Mouse (Mus musculus): ENCODE results near the gene Mapk3.

The Mapk3 gene

DNA sequence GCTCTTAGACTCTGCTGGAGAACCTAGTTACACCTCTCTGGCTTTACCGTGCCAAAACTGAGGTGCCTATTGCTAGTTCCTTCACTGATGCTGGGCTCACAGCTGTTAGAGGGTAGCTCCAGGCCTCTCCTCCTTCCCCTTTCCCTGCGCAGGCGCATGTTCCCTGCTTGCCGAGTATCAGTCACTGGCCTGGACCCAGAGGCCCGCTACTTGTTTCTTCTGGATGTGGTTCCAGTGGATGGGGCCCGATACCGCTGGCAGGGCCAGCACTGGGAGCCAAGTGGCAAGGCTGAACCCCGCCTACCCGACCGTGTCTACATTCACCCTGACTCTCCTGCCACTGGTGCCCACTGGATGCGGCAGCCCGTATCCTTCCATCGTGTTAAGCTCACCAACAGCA, 23.3 kb downstream of the Mapk3 start:
- in situ Hi-C loops (cut with MboI, MseI): no loop called here

DNA sequence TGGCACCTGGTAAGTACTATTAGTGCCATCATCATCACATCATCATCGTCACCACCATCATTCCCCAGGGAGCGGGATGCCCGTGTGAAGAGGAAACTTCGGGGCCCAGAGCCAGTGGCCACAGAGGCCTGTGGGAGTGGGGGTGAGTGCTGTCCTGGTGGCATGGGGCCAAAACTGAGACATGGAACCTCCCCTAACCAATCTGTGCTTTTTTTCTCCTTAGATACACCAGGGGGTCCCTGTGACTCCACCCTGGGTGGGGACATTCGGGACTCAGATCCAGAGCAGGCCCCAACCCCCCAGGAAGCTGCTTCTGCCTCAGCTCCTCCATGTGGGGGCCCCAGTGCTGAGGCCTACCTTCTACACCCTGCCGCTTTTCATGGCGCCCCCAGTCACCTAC, 25.1 kb downstream of the Mapk3 start:
- in situ Hi-C loops (cut with MboI, MseI): no loop called here

DNA sequence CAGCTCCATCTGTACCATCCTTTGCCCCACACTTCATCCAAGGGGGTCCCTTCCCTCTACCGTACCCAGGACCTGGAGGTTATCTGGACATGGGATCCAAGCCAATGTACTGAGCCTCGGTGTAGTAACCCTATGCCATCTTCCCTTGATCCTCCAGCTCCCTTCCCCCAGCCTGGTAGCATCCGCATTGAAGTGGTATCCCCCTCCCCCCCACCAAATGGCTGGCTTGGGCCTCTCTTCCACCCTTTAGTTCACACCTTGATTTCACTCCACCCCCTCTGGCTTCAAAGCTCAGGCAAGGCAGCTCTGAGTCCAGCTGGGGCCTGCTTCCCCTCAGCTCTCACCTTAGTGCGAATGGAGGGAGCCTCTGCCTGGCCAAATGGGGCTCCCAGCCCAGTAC, 25.7 kb downstream of the Mapk3 start:
- in situ Hi-C loops (cut with MboI, MseI): no loop called here

DNA sequence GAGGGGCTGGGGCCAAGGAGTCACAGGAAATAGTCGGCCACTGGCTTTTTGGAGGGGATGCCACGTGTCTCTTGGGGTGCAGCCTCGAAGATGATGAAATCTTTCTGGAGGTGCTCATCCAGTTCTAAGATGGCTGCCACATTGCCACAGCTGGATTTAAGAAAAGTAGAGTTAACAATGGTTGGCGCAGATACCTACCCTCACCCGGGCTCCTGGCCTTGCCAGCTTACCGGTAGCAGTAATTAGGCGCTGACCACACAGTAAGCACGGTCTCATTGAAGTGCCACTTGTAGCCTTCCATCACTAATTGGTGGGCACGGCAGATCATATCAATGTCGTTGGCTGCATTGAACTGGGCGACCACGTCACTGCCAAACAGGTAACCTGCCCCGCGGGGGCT, 26.7 kb downstream of the Mapk3 start:
- in situ Hi-C loops (cut with MboI, MseI): no loop called here

DNA sequence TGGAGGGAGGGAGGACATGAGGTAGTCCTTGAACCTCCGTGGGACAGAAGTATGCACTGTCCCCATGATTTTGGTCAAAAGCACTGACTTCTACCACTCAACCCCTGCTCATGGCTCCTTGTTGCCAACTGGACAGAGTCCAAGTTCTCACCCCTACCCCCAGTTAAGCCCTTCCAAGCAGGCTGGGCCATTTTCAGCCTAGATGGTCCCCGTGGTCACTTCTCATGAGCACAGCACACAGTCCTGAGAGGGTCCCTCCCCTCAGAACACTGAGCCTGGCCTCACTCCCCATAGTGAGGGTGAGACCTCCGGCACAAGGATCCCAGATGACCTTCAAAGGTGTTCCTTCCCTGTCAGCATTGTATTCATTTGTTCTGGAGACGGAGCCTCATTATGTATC, 29.7 kb downstream of the Mapk3 start:
- in situ Hi-C loops (cut with MboI, MseI): no loop called here

DNA sequence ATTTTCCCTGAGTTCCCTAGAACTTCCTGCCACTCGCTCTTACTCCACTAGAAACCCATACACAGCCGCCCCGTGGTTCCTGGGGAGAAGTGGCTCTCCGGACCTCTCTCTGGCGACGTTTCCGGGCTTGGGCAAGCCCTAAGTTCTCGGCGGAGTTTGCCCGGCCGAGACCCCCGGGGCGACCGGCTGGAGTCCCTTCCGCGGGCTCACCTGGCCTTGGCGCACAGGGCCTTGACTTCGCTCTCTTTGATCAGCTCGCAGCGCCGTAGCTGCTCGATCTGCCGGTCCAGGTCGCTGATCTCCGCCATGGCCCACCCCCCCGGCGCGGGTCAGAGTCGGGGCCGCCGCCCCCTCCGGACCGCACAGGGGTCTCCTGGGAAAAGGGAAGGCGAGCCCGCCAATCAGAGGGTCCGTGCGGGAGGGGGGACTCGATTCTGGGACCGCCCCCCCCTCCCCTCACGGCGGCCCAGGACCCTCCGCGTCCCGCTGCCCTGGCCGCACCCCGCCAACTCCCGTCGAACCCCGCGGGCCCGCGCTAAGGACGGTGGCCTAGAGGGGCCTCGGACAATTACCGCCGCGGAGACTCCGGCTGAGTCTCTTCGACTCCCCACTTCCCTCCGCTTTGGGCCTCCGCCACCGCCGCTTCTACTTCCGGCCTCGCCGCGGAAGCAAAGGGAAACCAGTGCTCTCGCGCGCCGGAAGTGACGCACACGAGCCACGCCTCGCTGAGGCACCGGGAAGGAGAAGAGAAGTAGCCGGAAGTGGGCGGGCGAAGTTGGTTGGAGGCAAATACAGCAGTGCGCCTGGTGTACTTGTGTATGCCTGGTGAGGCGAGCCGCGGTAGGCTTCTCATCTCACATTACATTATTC, 32.7 kb downstream of the Mapk3 start, which contains the start of gene Ppp4c:
Ppp4c (minus strand) TSS at position 646 of the 870 bp plus-strand sequence.
- in situ Hi-C loops (cut with MboI, MseI): loop anchor here (10.0 kb wide), 1 partner anchor 957 kb away; no protein-coding TSS in a partner anchor

DNA sequence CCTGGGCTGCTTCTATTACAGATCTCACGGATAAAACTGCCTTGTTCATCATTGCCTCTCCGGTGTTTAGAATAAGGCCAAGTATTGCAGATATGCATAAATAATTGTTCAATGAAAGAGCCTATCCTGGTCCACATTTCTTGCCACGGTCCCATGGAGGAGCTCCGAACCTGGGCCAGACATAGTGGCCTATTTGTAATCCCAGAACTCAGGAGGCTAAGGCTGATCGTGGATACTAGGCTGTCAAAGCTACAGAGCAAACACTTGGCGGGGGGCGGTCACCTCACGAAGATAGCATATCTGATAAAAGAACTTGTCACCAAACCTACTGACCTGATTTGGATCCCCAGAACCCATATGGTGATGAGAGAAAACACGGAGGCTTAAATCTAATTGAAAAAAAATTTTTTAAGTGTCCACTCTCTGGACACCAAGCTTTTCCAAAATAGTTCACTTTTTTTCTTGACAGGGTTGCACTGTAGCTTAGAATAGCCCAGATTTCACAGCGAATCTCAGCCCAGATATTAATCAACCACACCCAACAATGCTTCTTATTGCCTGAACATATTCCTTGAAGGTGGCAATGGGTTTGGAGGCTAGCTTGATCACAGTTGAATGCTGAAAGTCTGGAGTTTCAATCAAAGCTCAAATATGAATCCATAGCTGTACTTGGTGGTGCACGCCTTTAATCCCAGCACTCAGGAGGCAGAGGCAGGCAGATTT, 33.5 kb downstream of the Mapk3 start:
- in situ Hi-C loops (cut with MboI, MseI): loop anchor here (10.0 kb wide), 1 partner anchor 958 kb away; no protein-coding TSS in a partner anchor

DNA sequence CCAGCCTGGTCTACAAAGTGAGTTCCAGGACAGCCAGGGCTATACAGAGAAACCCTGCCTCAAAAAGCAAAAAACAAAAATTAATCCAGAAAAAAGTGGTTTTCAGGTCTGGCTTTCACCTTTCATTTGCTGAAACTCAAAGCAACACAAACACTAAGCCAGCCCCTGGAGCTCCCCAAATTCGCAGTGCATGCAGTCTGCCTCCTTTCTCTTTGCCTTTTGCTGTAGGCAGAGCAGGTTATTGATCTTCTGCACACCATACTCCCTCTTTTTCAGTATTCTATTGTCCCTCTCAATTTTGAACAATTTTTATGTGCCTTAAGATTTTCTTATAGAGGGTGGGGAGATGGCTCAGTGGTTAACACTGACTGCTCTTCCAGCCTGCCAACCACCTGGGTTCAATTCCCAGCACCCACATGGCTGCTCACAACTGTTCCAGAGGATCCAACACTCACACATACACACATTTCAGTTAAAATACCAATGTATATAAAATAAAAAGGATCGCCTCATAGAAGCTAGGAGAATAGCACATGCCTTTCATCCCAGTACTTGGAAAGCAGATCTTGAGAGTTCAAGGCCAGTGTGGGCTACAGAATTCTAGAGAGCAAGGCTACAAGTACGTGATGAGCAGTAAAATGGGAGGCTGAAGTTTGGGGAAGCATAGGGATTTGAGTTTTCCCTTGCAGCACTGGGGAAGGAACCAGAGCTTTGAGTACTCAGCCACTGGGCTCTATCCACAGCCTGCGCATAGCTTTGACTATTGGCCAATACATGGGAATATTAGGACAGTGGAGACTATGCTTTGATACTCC, 34.3 kb downstream of the Mapk3 start:
- in situ Hi-C loops (cut with MboI, MseI): loop anchor here (10.0 kb wide), 1 partner anchor 959 kb away; no protein-coding TSS in a partner anchor

DNA sequence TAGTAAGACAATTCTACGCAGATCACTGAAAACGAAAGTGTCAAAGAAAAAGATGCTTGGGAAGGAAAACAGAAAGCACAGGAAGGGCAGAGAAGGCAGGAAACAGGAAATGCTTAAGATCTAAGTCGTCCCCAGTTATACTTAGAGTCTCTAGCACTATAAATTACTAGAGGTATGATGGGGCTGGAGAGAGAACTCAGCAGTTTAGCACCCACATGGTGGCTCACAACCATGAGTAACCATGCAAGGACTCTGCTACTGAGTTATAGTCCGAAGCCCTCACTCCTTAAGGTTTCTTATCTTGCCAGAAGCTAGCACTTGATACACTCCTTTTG, 34.8 kb downstream of the Mapk3 start:
- in situ Hi-C loops (cut with MboI, MseI): loop anchor here (10.0 kb wide), 1 partner anchor 959 kb away; no protein-coding TSS in a partner anchor

DNA sequence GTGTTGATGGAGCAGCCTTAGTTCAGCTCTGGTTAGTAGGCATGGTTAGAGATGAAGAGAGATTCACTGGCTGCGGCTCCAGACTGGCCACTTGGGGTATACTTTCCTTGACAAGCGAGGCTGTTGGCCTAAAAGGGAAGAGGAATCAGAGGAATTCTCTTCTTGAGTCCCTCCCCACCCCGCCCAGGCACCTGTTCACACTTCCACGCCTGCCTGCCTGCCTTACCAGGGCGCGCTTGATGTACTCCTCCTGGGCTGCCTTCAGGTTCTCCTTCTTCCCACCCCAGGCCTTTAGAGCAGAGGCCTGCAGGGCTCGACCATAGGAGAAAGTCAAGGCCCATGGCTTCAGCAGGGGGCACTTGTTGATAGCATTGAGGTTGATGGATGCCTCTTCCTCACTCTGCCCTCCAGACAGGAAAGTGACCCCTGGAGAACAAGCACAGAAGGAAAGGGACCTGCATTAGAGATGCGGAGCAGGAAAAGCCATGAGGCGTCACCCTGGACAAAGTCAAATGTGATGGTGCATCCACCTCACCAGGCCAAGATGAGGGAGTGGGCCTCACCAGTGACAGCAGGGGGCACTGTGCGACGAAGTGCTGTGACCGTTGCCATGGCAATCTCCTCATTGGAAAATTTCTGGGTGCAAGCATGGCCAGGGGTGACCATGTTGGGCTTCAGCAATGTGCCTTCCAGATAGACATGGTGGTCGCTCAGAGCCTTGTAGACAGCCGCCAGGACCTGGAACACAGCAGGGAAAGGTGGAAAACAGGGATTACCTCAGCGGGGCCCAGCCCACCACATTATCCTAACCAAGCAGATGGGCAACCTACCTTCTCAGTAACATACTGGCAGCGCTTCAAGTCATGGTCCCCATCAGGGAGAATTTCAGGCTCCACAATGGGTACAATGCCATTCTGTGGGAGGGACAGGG, 36.3 kb downstream of the Mapk3 start:
- in situ Hi-C loops (cut with MboI, MseI): loop anchor here (10.0 kb wide), 1 partner anchor 961 kb away; no protein-coding TSS in a partner anchor

DNA sequence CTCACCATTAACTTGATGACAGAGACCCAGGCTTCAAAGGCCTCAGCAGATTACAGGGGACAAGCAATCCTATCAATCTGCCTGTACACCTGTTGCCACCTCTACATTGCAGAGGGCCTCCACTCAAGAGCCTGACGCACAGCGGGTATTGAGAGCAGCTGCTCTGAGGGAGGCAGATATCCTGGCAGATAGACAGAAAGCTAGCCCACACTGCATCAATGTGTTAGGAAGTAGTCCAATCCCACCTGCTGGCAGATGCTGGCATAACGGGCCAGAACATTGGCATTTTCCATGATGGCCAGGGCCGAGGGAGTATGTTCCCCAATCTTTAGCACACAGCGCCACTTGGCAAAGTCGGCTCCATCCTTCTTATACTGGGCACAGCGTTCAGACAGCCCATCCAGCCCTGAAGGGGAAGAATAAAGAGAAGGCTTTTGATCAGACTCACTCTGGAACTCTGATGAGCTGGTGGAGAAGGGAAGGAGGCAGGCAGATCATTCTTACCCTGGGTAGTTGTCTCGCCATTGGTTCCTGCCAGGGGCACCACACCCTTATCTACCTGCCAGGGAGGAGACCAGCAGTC, 37.0 kb downstream of the Mapk3 start:
- in situ Hi-C loops (cut with MboI, MseI): loop anchor here (10.0 kb wide), 1 partner anchor 962 kb away; no protein-coding TSS in a partner anchor

DNA sequence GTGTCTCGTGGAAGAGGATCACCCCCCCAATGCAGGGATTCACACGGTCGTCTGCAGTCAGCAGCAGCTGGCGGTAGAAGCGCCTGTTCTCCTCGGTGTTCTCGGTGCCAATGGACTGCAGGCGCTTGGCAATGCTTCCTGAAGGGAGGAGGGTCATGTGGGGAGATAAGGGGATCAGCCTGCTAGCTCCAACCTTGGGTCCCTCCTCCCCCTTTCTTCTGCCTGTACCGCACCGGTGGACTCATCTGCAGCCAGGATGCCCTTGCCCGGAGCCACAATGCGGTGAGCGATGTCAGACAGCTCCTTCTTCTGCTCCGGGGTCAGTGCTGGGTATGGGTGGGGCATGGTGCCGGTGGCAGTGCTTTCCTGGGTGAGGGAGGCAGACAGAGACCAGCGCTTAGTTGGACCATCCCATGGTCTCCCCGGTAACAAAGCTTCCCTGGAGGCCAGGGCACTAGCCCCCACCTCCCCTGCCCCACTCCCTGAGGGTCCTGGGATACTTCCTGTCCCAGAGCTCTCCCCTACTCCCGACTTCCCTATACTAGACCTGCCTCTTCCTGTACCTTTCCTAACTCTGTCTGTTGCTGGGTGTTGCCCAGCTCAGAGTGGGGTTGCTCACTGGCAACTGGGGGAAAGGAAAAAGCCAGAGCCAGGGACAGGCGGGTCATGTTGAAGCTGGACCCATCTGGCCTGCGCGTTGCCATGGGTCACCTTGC, 38.2 kb downstream of the Mapk3 start, which contains the start of gene Fam57b:
Fam57b (plus strand) TSS at position 258 of the 716 bp plus-strand sequence.
- in situ Hi-C loops (cut with MboI, MseI): loop anchor here (10.0 kb wide), 1 partner anchor 963 kb away; no protein-coding TSS in a partner anchor

DNA sequence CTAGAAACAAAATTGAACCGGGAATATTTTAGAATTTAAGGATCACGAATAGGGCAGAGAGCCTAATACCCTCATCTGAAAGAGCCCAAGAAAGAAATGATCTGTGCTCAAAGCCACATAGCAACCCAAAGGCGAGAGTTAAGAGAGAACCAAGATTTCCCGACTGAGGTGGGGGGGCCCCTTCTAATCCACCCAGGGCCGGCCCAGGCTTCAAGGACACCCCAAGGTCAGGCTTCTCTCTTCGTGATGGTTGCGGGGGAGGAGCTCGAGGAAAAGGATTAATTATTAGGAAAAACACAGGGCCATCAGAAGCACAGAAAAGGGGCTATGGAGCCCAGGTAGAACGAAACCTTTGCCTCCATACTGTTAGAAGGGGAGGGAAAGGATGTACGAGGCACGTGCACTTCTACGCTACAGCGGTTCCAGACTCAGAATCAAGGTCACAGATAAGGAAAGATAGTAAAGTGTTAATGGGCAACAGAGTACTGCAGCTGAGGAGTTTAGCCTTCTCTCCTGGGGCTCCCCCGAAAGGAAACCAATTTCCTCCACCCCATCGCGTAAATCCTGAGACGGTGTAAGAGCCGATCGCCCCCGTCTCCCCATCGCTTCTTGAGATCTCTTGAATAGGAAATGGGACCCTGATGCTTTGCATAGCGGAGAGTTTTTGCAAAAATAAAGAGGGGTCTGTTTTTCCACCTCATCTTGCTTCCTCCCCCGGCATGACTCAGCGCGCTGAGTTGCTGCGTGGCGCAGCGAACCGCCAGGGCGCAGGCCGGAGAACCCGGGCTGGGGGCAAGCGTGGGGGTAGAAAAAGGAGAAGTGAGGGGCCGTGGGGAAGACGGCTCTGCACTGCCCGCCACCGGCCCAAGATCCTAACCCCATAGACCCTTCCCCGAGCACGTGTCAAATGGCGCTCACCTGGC, 39.0 kb downstream of the Mapk3 start:
- in situ Hi-C loops (cut with MboI, MseI): loop anchor here (10.0 kb wide), 1 partner anchor 964 kb away; no protein-coding TSS in a partner anchor

DNA sequence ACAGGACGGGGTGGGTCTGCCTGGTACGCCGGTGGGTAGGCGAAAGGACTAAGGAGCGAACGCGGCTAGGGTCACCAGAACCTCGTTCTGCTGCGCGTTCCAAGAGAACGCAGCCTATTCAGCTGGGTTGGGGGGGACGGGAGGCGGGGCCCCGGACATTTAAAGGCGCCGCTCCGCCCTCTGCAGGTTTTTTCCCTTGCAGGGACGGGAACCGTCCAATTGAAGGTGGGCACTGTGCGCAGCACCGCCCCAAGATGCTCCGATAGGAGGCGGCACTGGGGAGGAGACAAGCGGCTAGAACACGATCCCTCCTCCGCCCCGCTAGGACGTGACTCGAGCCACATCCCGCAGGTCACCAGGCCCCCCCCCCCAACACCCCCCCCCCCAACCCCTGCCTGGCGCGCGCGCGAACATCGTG, 39.7 kb downstream of the Mapk3 start:
- in situ Hi-C loops (cut with MboI, MseI): loop anchor here (10.0 kb wide), 1 partner anchor 964 kb away; no protein-coding TSS in a partner anchor

DNA sequence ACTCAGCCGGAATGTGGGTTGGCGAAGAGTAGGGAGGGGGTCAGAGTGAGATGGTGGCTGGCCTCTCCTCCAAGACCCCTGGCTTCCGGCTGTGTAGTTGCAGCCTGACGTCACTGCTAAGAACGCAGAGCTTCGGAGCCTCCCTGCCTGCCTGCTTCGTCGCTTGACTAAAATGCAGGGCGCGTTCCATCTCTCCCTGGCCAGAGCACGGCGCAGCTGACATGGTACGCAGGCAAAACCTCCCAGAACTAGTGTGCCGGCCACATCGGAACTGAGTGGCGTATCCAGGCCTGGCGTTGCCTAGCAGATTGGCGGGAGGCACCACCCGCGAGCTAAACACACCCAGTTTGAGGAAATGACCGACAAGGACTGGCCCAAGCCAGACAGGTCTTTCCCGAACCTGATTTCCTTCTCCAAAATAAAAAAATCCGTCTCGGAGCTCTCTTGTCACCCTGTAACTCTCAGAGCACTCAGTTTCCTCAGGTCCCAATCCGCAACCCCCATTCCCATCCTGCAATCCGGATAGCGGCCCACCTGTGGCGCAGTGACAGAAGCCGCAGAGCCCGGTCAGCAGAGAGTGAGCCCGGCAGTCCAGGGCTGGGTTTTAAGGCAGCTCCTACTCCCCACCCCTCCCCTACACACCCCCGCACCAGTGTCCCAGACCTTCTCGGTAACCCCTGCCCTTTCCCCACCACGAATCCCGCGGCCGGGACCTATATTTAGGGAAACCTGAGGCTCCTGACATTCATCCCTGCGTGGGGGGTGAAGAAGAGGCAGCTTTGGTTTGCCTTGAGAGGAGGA, 40.3 kb downstream of the Mapk3 start:
- in situ Hi-C loops (cut with MboI, MseI): loop anchor here (10.0 kb wide), 1 partner anchor 965 kb away; no protein-coding TSS in a partner anchor

DNA sequence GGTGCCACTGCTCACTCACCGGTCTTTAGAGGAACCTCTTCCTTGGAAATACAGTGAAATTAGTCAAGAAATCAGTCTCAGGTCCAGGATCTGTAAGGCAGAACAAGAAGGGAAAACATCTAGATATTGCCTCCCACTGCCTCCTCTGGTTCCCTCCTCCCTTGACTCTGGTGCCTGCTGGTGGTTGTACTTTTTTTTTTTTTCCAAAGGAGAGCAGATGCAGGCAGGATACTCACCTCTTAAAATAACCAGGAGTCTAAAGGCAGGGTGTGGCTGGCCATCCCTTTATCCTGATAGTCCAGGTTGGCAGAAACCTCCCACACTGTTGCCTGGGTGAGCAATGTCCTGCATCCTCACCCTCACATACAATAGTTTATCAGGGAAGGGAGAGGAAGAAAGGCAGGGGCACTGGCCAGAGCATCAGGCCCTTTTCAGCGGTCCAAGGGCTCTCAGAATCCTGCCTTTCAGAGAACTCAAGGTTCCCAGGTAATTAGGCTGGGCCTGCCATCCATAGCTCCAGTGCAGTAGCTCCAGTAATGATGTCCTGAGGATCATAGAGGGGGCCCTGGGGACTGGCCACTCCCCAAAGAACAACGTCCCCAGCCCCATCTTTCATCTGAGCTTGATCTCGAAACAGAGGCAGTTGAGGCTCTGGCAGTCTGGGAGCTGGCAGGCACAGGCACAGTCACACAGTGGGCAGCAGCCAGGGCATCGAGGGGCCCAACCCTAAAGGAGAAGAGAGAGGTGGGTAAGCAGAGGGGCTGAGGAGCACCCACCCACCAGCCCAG, 41.1 kb downstream of the Mapk3 start:
- in situ Hi-C loops (cut with MboI, MseI): no loop called here
